Mouse (Mus musculus) stomach, embryonic 15.5 days (tissue): Measurements from ENCODE around the gene Glo1. TPM values are rescaled to one million over a fixed set of nuclear protein-coding genes. Genes with fewer than 3 reads are reported as not detected.

Experiments used
- ATAC-seq: fragments of 200-750 bp; cut with Nextera tagmentation; 2 replicates; pipeline ENCODE4 v1.8.0; 2017; ENCODE audit warnings: low read depth, moderate number of reproducible peaks, moderate TSS enrichment; ENCODE audit not compliant: insufficient read depth, low FRiP score
- H3K27ac ChIP-seq: fragments of 300-500 bp; sonication (generic); 2 replicates; pipeline ENCODE4 v1.5.1; 2015; ENCODE audit warnings: mild to moderate bottlenecking, inconsistent platforms
- H3K27me3 ChIP-seq: fragments of 300-500 bp; sonication (generic); replicated peaks from 2 replicates; pipeline ENCODE4 v1.6.1; 2015; ENCODE audit warnings: inconsistent platforms
- H3K36me3 ChIP-seq: fragments of 300-500 bp; sonication (generic); 2 replicates; pipeline ENCODE4 v1.6.1; 2015; ENCODE audit warnings: inconsistent platforms
- H3K4me1 ChIP-seq: fragments of 300-500 bp; sonication (generic); 2 replicates; pipeline ENCODE4 v1.6.1; 2015; ENCODE audit warnings: inconsistent platforms
- H3K4me2 ChIP-seq: fragments of 300-500 bp; sonication (generic); 2 replicates; pipeline ENCODE4 v1.6.1; 2015; ENCODE audit warnings: mild to moderate bottlenecking, inconsistent platforms
- H3K4me3 ChIP-seq: fragments of 300-500 bp; sonication (generic); replicated peaks from 2 replicates; pipeline ENCODE4 v1.5.1; 2015; ENCODE audit warnings: inconsistent platforms
- H3K9ac ChIP-seq: fragments of 300-500 bp; sonication (generic); 2 replicates; pipeline ENCODE4 v1.6.1; 2015; ENCODE audit warnings: inconsistent platforms
- H3K9me3 ChIP-seq: fragments of 300-500 bp; sonication (generic); 2 replicates; pipeline ENCODE4 v1.6.1; 2016; ENCODE audit warnings: inconsistent platforms
- WGBS: fragments of 180-500 bp; shearing (Covaris S2); methylation state at CpG from one replicate; pipeline ENCODE4 v1.1.7; 2015; 5-methylcytosine and 5-hydroxymethylcytosine counted together
- polyA plus RNA-seq: library from polyadenylated mRNA; unstranded; fragments of >200 nt; fragmentation: Nextera tagmentation; extraction: Ambion mirVana; gene quantifications from 2 replicates; pipeline ENCODE4 v1.2.1, GENCODE M21; 2015

Gene Glo1
- polyA plus RNA-seq, 1 experiment from 2014 or later = 221 TPM

DNA sequence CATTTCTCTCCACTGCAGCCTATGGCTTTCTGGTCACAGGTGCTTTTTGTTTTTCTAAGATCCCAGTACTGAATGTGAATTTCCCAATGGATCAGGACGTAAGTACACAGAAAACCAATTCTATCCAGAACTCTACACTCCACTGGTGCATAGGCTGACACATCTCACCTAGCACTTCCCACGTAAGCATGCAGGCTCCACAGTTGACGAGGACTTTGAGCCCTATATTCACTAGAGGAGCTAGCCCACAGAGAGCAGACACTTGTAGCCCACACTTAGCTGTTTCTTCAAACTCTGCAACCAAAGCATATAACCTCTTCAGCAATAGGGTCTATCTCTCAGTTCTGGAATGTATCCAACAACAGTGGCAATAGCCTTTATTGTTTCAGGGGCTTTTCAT, 70.2 kb downstream of the Glo1 start:
- Histone ChIP-seq H3K9ac (no peak overlapping the region), H3K4me3 (no peak overlapping the region), H3K9me3 (no peaks in the 10 kb centered on the region), H3K36me3 (no peaks in the 10 kb centered on the region), H3K4me2 (no peak overlapping the region), H3K4me1 (no peaks in the 10 kb centered on the region), H3K27me3 (no peaks in the 10 kb centered on the region), H3K27ac (no peak overlapping the region)
- WGBS = 94% methylated on average over 3 of the region's 3 CpGs
- no peak for ATAC-seq

DNA sequence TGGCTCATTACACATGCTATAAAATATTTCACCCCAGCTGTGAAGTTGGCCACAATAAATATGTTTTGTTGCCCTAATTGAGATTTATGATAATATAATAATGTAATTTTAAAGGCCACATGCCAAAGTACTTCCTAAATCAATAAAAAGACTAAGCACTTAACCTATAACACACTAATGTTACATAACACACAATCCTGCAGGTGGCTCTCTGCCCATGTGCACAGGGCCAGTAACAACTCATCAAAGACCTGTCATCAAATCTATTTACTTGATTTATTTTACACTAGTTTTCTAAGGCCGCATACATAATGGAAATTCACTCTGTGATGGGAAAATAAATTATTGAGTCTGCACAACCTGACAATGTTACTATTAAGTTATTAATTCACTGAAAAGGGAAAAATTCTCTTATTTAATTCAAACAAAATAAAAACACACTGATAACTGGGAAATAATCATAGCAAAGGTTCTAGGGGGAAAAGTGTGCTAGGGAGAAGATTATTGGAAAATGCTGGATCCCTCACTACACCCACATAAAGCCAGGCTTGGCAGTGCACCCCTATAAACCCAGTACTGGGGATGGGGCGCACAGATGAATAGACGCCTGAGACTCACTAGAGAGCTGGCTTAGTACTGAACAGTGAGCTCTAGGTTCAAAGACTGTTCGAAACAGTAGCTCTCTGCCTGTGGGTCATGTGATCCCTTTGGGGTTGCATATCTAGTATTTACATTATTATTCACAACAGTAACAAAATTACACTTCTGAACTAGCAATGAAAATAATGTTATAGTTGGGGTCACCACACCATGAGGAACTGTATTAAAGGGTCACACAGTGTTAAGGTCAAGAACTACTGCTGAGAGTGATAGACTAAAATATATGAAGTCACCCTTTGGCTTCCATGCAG, 73.4 kb downstream of the Glo1 start:
- no peak overlapping the region for H3K4me3 ChIP-seq
- H3K9ac ChIP-seq = no peak overlapping the region
- ATAC-seq = no peak
- no peaks in the 10 kb centered on the region for H3K27me3 ChIP-seq
- H3K27ac ChIP-seq = no peak overlapping the region
- no peaks in the 10 kb centered on the region for H3K9me3 ChIP-seq
- peaks cover 10% of the 10 kb centered on the region; the same call in 1 of the 2 replicates for H3K4me1 ChIP-seq
- H3K4me2 ChIP-seq = no peak overlapping the region
- WGBS = 78% methylated on average over 4 of the region's 4 CpGs
- no peaks in the 10 kb centered on the region for H3K36me3 ChIP-seq

GRCm38 (mm10) chr17:30550774-30551107, 75.9 kb downstream of the Glo1 start:
- Histone ChIP-seq H3K4me2 (no peak overlapping the region), H3K4me1 (peaks cover 10% of the 10 kb centered on the region; the same call in 1 of the 2 replicates), H3K9me3 (no peaks in the 10 kb centered on the region), H3K9ac (no peak overlapping the region), H3K4me3 (no peak overlapping the region), H3K27ac (no peak overlapping the region), H3K36me3 (no peaks in the 10 kb centered on the region), H3K27me3 (no peaks in the 10 kb centered on the region)
- 17% methylated on average over 1 of the region's 1 CpGs for WGBS
- ATAC-seq = no peak

DNA sequence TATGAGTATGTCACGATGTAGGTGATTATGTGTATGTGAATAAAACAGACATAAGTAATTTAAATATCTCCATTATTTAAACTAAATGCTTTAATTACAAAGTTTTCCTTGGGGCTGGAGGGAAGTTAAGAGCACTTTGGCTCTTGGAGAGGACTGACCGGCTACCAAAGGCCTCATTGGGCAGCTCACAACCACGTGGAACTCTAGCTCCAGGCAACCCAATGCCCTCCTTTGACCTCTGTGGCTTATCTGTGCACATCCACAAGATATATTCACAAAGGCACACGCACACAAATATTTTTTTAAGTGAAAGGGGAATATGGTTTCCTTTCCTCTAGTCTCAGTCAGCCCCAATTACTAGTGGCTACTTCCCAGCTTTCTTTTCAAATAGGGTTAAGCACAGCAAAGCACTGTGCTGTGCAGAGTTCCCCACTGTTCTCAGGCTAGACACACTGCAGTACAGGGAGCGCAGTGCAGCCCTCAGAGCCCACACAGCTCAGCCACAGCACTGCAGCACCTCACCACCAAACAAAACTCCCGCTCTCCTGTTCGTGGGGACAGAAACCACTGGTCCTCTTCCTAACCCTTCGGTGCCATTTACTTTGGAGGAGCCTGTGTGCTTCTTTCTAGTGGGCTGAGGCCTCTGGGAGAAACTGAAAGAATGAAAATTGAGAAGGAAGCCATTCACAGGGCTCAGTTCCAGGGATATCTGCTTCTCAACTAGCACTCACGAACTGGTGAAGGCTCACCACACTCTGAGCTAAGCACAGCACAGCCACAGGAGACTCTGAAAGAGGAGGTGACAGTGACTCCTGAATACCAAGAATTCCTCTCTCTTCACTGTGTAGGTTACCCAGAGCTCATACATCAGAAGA, 76.5 kb downstream of the Glo1 start:
- WGBS = 52% methylated on average over 9 of the region's 9 CpGs
- no peaks in the 10 kb centered on the region for H3K9me3 ChIP-seq
- H3K36me3 ChIP-seq = no peaks in the 10 kb centered on the region
- no peak overlapping the region for H3K4me3 ChIP-seq
- no peak for ATAC-seq
- H3K27me3 ChIP-seq = no peaks in the 10 kb centered on the region
- no peak overlapping the region for H3K4me2 ChIP-seq
- H3K27ac ChIP-seq = no peak overlapping the region
- H3K9ac ChIP-seq = no peak overlapping the region
- peaks cover 10% of the 10 kb centered on the region; the same call in 1 of the 2 replicates for H3K4me1 ChIP-seq

DNA sequence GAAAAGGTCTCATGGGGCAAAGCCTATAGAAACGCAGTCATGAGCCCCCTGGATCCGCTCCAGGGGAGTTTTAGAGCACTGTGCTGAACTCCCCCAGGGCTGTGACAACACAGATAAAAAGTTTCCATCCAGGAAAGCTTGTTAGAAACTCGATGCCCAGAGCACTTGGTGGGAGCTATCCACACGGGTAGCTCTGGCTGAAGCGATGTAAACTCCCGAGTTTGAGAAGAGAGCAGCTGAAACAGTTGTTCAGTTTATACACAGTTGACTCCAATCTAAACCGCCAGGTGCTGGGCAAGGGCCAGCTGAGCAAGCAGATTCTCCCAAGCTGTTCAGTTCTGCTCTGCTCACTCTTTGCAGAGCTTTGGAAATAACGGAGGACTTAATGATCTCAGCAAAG, 87.6 kb downstream of the Glo1 start:
- no peaks in the 10 kb centered on the region for H3K27me3 ChIP-seq
- no peak for ATAC-seq
- H3K4me3 ChIP-seq = no peak overlapping the region
- H3K9me3 ChIP-seq = no peaks in the 10 kb centered on the region
- H3K27ac ChIP-seq = peak overlapping the region; percentile 48; the same call in 1 of the 2 replicates
- H3K36me3 ChIP-seq = no peaks in the 10 kb centered on the region
- WGBS = 23% methylated on average over 8 of the region's 8 CpGs
- no peak overlapping the region for H3K4me2 ChIP-seq
- no peak overlapping the region for H3K9ac ChIP-seq
- 0 out of 2 replicates have a peak, but pooled peaks cover 5% of the 10 kb centered on the region for H3K4me1 ChIP-seq

GRCm38 (mm10) chr17:30536651-30537050, 90.0 kb downstream of the Glo1 start:
- H3K4me3 ChIP-seq = no peak overlapping the region
- H3K27ac ChIP-seq = no peak overlapping the region
- ATAC-seq = no peak
- WGBS = 57% methylated on average over 5 of the region's 5 CpGs
- 0 out of 2 replicates have a peak, but pooled peaks cover 5% of the 10 kb centered on the region for H3K4me1 ChIP-seq
- no peak overlapping the region for H3K4me2 ChIP-seq
- no peak overlapping the region for H3K9ac ChIP-seq
- no peaks in the 10 kb centered on the region for H3K36me3 ChIP-seq
- H3K27me3 ChIP-seq = no peaks in the 10 kb centered on the region
- no peaks in the 10 kb centered on the region for H3K9me3 ChIP-seq

Other genes starting within 250 kb of the Glo1 start
- 56.0 TPM in 2 replicates for gene Btbd9, start 50.4 kb downstream of the Glo1 start, polyA plus RNA-seq
- 0.89 and 1.0 TPM in 2 replicates for gene Dnah8, start 2.5 kb downstream of the Glo1 start, polyA plus RNA-seq